22 mouse cellular contexts compared by ENCODE assay signal in genomic region chr12:84914959-84915358, GRCm38 (mm10). TPM values are rescaled to one million over a fixed set of nuclear protein-coding genes. Genes with fewer than 3 reads are reported as not detected.
DNase-seq lines count a peak whose midpoint lies in the region; ATAC-seq and TF ChIP-seq lines count a peak whose summit lies in the region.
"Had no signal": no experiment of that assay in that cellular context is flagged by ENCODE, and none has a peak within 500 bp of the region (broad histone marks: within the 10 kb centered on the region; RNA-seq: fewer than 3 reads in every experiment).

No protein-coding gene starts in this region.

- no peak for TF ChIP-seq EP300 in lung, postnatal 0 days (IDR thresholded peaks at IDR 0.05)
- no peak for TF ChIP-seq EP300 in MEL (IDR thresholded peaks at IDR 0.05; ENCODE audit: low read depth in 1 of 2, low read length in 2 of 2)

- no peak overlapping the region for H3K27ac ChIP-seq in limb, embryonic 12.5 days
- H3K27ac ChIP-seq in limb, embryonic 10.5 days, result no peak overlapping the region
- H3K27ac ChIP-seq in lung, postnatal 0 days (ENCODE audit: low read length), result no peak overlapping the region
- H3K27ac ChIP-seq in MEL (ENCODE audit: control insufficient read depth, low read depth, low read length), result no peak overlapping the region
- H3K27ac ChIP-seq in midbrain, embryonic 11.5 days (ENCODE audit: low read depth, low read length), result no peak overlapping the region
- H3K27ac ChIP-seq: forebrain, embryonic 12.5 days; heart, embryonic 10.5 days; hindbrain, embryonic 12.5 days; hindbrain, postnatal 0 days had no signal

- H3K36me3 ChIP-seq in limb, embryonic 12.5 days, result peaks cover 30% of the 10 kb centered on the region
- peaks cover 23% of the 10 kb centered on the region for H3K36me3 ChIP-seq in limb, embryonic 10.5 days
- peaks cover 10% of the 10 kb centered on the region for H3K36me3 ChIP-seq in lung, postnatal 0 days (ENCODE audit: insufficient read depth, low read length)
- H3K36me3 ChIP-seq in MEL (ENCODE audit: control insufficient read depth in 1 of 2, insufficient read depth in 2 of 2, low read length in 2 of 2), result peaks cover 5 to 7% of the 10 kb centered on the region in 2 experiments
- peaks cover 2% of the 10 kb centered on the region; the same call in 1 of the 2 replicates for H3K36me3 ChIP-seq in midbrain, embryonic 11.5 days (ENCODE audit: control insufficient read depth, insufficient read depth, low read length)

- H3K4me3 ChIP-seq in limb, embryonic 12.5 days (replicated peaks), result no peak overlapping the region
- H3K4me3 ChIP-seq in limb, embryonic 10.5 days, result no peak overlapping the region
- no peak overlapping the region for H3K4me3 ChIP-seq in lung, postnatal 0 days (ENCODE audit: low read depth, low read length)
- H3K4me3 ChIP-seq in MEL (ENCODE audit: control insufficient read depth in 1 of 2, insufficient read depth in 1 of 2, low read depth in 2 of 2, low read length in 2 of 2), result no peak overlapping the region
- no peak overlapping the region for H3K4me3 ChIP-seq in midbrain, embryonic 11.5 days (ENCODE audit: low read depth, low read length)
- H3K4me3 ChIP-seq: embryonic facial prominence, embryonic 13.5 days; erythroblast, embryonic 14.5 days; forebrain, embryonic 12.5 days; heart, embryonic 10.5 days; hindbrain, embryonic 12.5 days had no signal

- H3K27me3 ChIP-seq in limb, embryonic 12.5 days, result no peaks in the 10 kb centered on the region
- H3K27me3 ChIP-seq in limb, embryonic 10.5 days (ENCODE audit: low read depth, poor library complexity, severe bottlenecking), result no peaks in the 10 kb centered on the region
- H3K27me3 ChIP-seq in lung, postnatal 0 days (replicated peaks; ENCODE audit: insufficient read depth, low read length), result no peaks in the 10 kb centered on the region
- no peaks in the 10 kb centered on the region for H3K27me3 ChIP-seq in MEL (ENCODE audit: control insufficient read depth in 1 of 2, insufficient read depth in 2 of 2, low read length in 2 of 2)
- H3K27me3 ChIP-seq in midbrain, embryonic 11.5 days (ENCODE audit: control insufficient read depth, insufficient read depth, low read length), result no peaks in the 10 kb centered on the region
- H3K27me3 ChIP-seq: embryonic facial prominence, embryonic 13.5 days; forebrain, embryonic 12.5 days; hindbrain, embryonic 12.5 days had no signal

- no peak overlapping the region for H3K4me2 ChIP-seq in limb, embryonic 12.5 days
- no peak overlapping the region for H3K4me2 ChIP-seq in lung, postnatal 0 days (replicated peaks; ENCODE audit: low read depth, low read length)
- no peak overlapping the region for H3K4me2 ChIP-seq in midbrain, embryonic 11.5 days
- H3K4me2 ChIP-seq: embryonic facial prominence, embryonic 13.5 days; forebrain, embryonic 12.5 days; hindbrain, embryonic 12.5 days had no signal

- DNase-seq in limb, embryonic 10.5 days (ENCODE audit: low spot score), result no peak
- peak; percentile 13 for DNase-seq in lung, postnatal 0 days (ENCODE audit: low spot score)
- DNase-seq in lung, postnatal 10 days, result no peak
- no peak for DNase-seq in MEL (ENCODE audit: low read depth, low spot score)
- peak; percentile 36 for DNase-seq in Muller cell, postnatal 12 days (ENCODE audit: inconsistent ontology term)
- no peak for DNase-seq in left cerebral cortex, adult 18-20 months (ENCODE audit: low spot score in 2 of 2)
- no peak for DNase-seq in midbrain, embryonic 11.5 days (ENCODE audit: low spot score, missing footprints)
- DNase-seq: adrenal gland, adult 2 months; adrenal gland, postnatal 36 days; cerebellum, adult 2 months; gastrocnemius, postnatal 10 days; heart, adult 18-20 months; heart, postnatal 10 days; heart, postnatal 4 days had no signal

- H3K79me2 ChIP-seq in MEL (ENCODE audit: control insufficient read depth, insufficient read depth, low read length, poor library complexity), result no peaks in the 10 kb centered on the region

- no peaks in the 10 kb centered on the region for H3K9me3 ChIP-seq in limb, embryonic 12.5 days
- H3K9me3 ChIP-seq in limb, embryonic 10.5 days (replicated peaks), result no peaks in the 10 kb centered on the region
- no peaks in the 10 kb centered on the region for H3K9me3 ChIP-seq in lung, postnatal 0 days (ENCODE audit: low read length)
- no peaks in the 10 kb centered on the region for H3K9me3 ChIP-seq in MEL (replicated peaks; ENCODE audit: insufficient read depth, low read length)
- H3K9me3 ChIP-seq in midbrain, embryonic 11.5 days (ENCODE audit: control insufficient read depth, low read length), result no peaks in the 10 kb centered on the region
- H3K9me3 ChIP-seq: embryonic facial prominence, embryonic 13.5 days; forebrain, embryonic 12.5 days; heart, embryonic 10.5 days; hindbrain, embryonic 12.5 days had no signal

- no peak for TF ChIP-seq RAD21 in MEL (IDR thresholded peaks at IDR 0.05; ENCODE audit: low read depth, low read length)

- H3K9ac ChIP-seq in limb, embryonic 12.5 days (replicated peaks), result 0 out of 2 replicates have a peak overlapping the region, but pooled peaks have one; percentile 1
- no peak overlapping the region for H3K9ac ChIP-seq in lung, postnatal 0 days (replicated peaks; ENCODE audit: low read depth)
- H3K9ac ChIP-seq in MEL (ENCODE audit: control insufficient read depth, low read depth, low read length, poor library complexity, severe bottlenecking), result no peak overlapping the region
- no peak overlapping the region for H3K9ac ChIP-seq in midbrain, embryonic 11.5 days (ENCODE audit: low read length)
- H3K9ac ChIP-seq: embryonic facial prominence, embryonic 13.5 days; forebrain, embryonic 12.5 days; hindbrain, embryonic 12.5 days had no signal

- ATAC-seq in limb, embryonic 12.5 days (ENCODE audit: insufficient number of reproducible peaks, insufficient read depth, low FRiP score, low TSS enrichment, low read depth), result no peak
- no peak for ATAC-seq in lung, postnatal 0 days
- ATAC-seq in midbrain, embryonic 11.5 days (ENCODE audit: low FRiP score), result no peak
- ATAC-seq: forebrain, embryonic 16.5 days; hindbrain, postnatal 0 days had no signal

- 72% methylated on average over 5 of the region's 5 CpGs for WGBS in limb, embryonic 12.5 days
- WGBS in limb, embryonic 10.5 days, result 91% methylated on average over 5 of the region's 5 CpGs
- 63% methylated on average over 5 of the region's 5 CpGs for WGBS in lung, postnatal 0 days
- WGBS in midbrain, embryonic 11.5 days, result 90% methylated on average over 5 of the region's 5 CpGs

- TF ChIP-seq CTCF in lung, postnatal 0 days (IDR thresholded peaks at IDR 0.05), result no peak
- no peak for TF ChIP-seq CTCF in MEL (IDR thresholded peaks at IDR 0.05 in 2 of 3, conservative IDR thresholded peaks at IDR 0.05 in 1 of 3; ENCODE audit: control insufficient read depth in 1 of 3, insufficient read depth in 1 of 3, low read depth in 2 of 3, low read length in 3 of 3, poor library complexity in 1 of 3, severe bottlenecking in 1 of 3)

- peaks cover 21% of the 10 kb centered on the region for H3K4me1 ChIP-seq in limb, embryonic 12.5 days (replicated peaks)
- peaks cover 21% of the 10 kb centered on the region for H3K4me1 ChIP-seq in limb, embryonic 10.5 days
- H3K4me1 ChIP-seq in lung, postnatal 0 days (ENCODE audit: insufficient read depth, low read depth, low read length), result peaks cover 8% of the 10 kb centered on the region; the same call in 1 of the 2 replicates
- peaks cover 0 to 4% of the 10 kb centered on the region in 2 experiments; a peak in 2 of 4 replicates for H3K4me1 ChIP-seq in MEL (ENCODE audit: control insufficient read depth in 1 of 2, insufficient read depth in 2 of 2, low read length in 2 of 2)
- H3K4me1 ChIP-seq in midbrain, embryonic 11.5 days (ENCODE audit: control insufficient read depth, insufficient read depth, low read length), result no peaks in the 10 kb centered on the region
- H3K4me1 ChIP-seq: heart, embryonic 10.5 days had no signal

- no peak for TF ChIP-seq POLR2A in MEL (IDR thresholded peaks at IDR 0.05; ENCODE audit: control insufficient read depth in 1 of 2, insufficient read depth in 1 of 2, low read depth in 1 of 2, low read length in 2 of 2, poor library complexity in 1 of 2)

TF ChIP-seq in MEL, 35 proteins besides CTCF, POLR2A, EP300 and RAD21:
- no peak for TF ChIP-seq SIN3A (IDR thresholded peaks at IDR 0.05; ENCODE audit: low read length)
- 0 out of 2 replicates have a peak, but pooled peaks have one; percentile 15 for TF ChIP-seq POLR2AphosphoS2 (IDR thresholded peaks at IDR 0.05; ENCODE audit: low read length)

RNA-seq across cellular contexts. Expression of gene Ltbp2, which starts 38.6 kb away (rescaled TPM):
- polyA plus RNA-seq in limb, embryonic 12.5 days (2016; fragmentation: Nextera tagmentation; extraction: Ambion mirVana), result 0.20 and 0.58 TPM in 2 replicates
- 0.03 TPM in 1 of 2 replicates, not detected in the other for polyA plus RNA-seq in limb, embryonic 10.5 days (2016; fragmentation: Nextera tagmentation; extraction: Ambion mirVana)
- polyA plus RNA-seq in lung, postnatal 0 days (2015; fragmentation: Nextera tagmentation; extraction: Ambion mirVana), result 22.4 and 25.7 TPM in 2 replicates
- 0.08 TPM in 1 of 2 replicates, not detected in the other for total RNA-seq in MEL (2012; rRNA removed)
- under 1 TPM in 1 of 2 experiments, not detected in 1; 0.01 TPM for polyA plus RNA-seq in MEL (2012; ENCODE audit: insufficient read depth in 1 of 2, insufficient read length in 2 of 2, low read depth in 1 of 2, low replicate concordance in 2 of 2, missing spikeins in 1 of 2)
- total RNA-seq in left cerebral cortex, adult 18-20 months (2021), result under 1 TPM; 0.28 to 0.42 TPM
- polyA plus RNA-seq in midbrain, embryonic 11.5 days (2014; fragmentation: Nextera tagmentation; extraction: Ambion mirVana), result 0.05 TPM in 1 of 2 replicates, not detected in the other

RNA-seq across cellular contexts. Expression of gene Fcf1, which starts 55.7 kb away (rescaled TPM):
- polyA plus RNA-seq in limb, embryonic 12.5 days (2016; fragmentation: Nextera tagmentation; extraction: Ambion mirVana), result 158 and 162 TPM in 2 replicates
- polyA plus RNA-seq in limb, embryonic 10.5 days (2016; fragmentation: Nextera tagmentation; extraction: Ambion mirVana), result 170 and 186 TPM in 2 replicates
- 97.1 and 114 TPM in 2 replicates for polyA plus RNA-seq in lung, postnatal 0 days (2015; fragmentation: Nextera tagmentation; extraction: Ambion mirVana)
- total RNA-seq in MEL (2012; rRNA removed), result 210 and 250 TPM in 2 replicates
- polyA plus RNA-seq in MEL (2012; ENCODE audit: insufficient read depth in 1 of 2, insufficient read length in 2 of 2, low read depth in 1 of 2, low replicate concordance in 2 of 2, missing spikeins in 1 of 2), result 100 to 1,000 TPM in 1 of 2 experiments, not detected in 1; 172 TPM
- total RNA-seq in left cerebral cortex, adult 18-20 months (2021), result 10 to 100 TPM; 31.1 to 35.7 TPM
- 160 and 164 TPM in 2 replicates for polyA plus RNA-seq in midbrain, embryonic 11.5 days (2014; fragmentation: Nextera tagmentation; extraction: Ambion mirVana)

RNA-seq across cellular contexts. Expression of gene Arel1, which starts 55.7 kb away (rescaled TPM):
- polyA plus RNA-seq in limb, embryonic 12.5 days (2016; fragmentation: Nextera tagmentation; extraction: Ambion mirVana), result 17.8 and 18.9 TPM in 2 replicates
- polyA plus RNA-seq in limb, embryonic 10.5 days (2016; fragmentation: Nextera tagmentation; extraction: Ambion mirVana), result 15.7 and 16.8 TPM in 2 replicates
- polyA plus RNA-seq in lung, postnatal 0 days (2015; fragmentation: Nextera tagmentation; extraction: Ambion mirVana), result 7.3 and 7.8 TPM in 2 replicates
- total RNA-seq in MEL (2012; rRNA removed), result 37.9 and 45.0 TPM in 2 replicates
- polyA plus RNA-seq in MEL (2012; ENCODE audit: insufficient read depth in 1 of 2, insufficient read length in 2 of 2, low read depth in 1 of 2, low replicate concordance in 2 of 2, missing spikeins in 1 of 2), result 10 to 100 TPM; 37.2 to 82.5 TPM
- total RNA-seq in left cerebral cortex, adult 18-20 months (2021), result 10 to 100 TPM; 98.2 to 98.8 TPM
- polyA plus RNA-seq in midbrain, embryonic 11.5 days (2014; fragmentation: Nextera tagmentation; extraction: Ambion mirVana), result 24.3 and 24.4 TPM in 2 replicates

Comparison
In these comparisons a context has a peak if more than half of its experiments do, and no peak if none do; other contexts are left out.
1. DNase-seq: peak in lung, postnatal 0 days (single experiment) and Muller cell, postnatal 12 days (single experiment); none in limb, embryonic 10.5 days (single experiment), lung, postnatal 10 days (single experiment), MEL (single experiment), left cerebral cortex, adult 18-20 months (0 of 2) and midbrain, embryonic 11.5 days (single experiment).
2. RNA of gene Ltbp2, which starts 38.6 kb away (polyA plus RNA-seq): 22.4 to 25.7 TPM in lung, postnatal 0 days; 0.20 to 0.58 TPM in limb, embryonic 12.5 days, 0.05 TPM in midbrain, embryonic 11.5 days, 0.03 TPM in limb, embryonic 10.5 days and 0.01 TPM in MEL; every median in the first group is over 10 times any median in the second.